Mouse (Mus musculus): ENCODE data around the gene Gga2. TPM values are rescaled to one million over a fixed set of nuclear protein-coding genes. Genes with fewer than 3 reads are reported as not detected.
A peak's percentile ranks its signal among the peaks of the same experiment; 100 is the strongest.

Gene Gga2
- total and polyA plus RNA-seq, 3 experiments = 26.8 to 79.0 (median 27.4) TPM

DNA sequence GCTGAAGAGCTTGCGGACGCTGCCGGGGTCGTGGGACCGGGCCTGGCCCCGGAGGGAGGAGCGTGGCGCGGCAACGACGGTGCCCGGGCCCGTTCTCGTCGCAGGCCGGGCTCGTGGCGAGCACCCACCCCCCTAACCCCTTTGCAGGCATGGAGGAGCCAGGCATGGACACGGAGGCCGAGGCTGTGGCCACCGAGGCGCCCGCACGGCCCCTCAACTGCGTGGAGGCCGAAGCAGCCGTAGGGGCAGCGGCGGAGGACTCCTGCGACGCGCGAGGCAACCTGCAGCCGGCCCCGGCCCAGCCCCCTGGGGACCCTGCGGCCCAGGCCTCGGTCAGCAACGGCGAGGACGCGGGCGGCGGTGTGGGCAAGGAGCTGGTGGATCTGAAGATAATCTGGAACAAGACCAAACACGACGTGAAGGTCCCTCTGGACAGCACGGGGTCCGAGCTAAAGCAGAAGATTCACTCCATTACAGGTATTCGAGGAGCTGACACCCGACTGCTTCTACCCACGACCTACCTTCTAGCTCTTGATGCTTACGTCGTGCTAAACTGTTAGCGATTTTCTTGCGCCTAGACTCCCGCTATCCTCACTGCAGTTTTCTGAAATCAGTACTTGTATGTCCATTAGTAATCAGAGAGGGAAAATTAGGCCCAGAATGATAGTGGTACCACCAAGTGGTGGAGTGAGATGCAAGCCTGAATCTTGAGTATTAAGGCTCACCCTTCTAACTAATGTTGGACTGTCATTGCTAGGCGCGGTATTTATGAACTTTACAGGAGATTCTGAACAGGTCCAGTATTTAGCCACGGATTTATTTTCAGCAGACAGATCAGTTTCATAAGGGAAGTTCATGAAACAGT is 46.7 kb upstream of the Gga2 start:
- H3K27me3 ChIP-seq (replicated peaks) = no peaks in the 10 kb centered on the region
- in situ Hi-C loops (cut with MboI; ENCODE audit: low pct_ligation_motif_present, low pct_unique_long_range_greater_than_20kb, low sequenced_read_pairs) (no loop called here), dilution Hi-C loops (cut with MboI; ENCODE audit: extremely low pct_ligation_motif_present, extremely low pct_unique_long_range_greater_than_20kb, low sequenced_read_pairs) (no loop called here)
- peak overlapping the region; percentile 72 for H3K27ac ChIP-seq (ENCODE audit: insufficient read depth, low read depth)
- H3K9me3 ChIP-seq (replicated peaks; ENCODE audit: low read length) = no peaks in the 10 kb centered on the region
- H3K4me1 ChIP-seq (ENCODE audit: control insufficient read depth in 1 of 2, insufficient read depth in 2 of 2) = peaks cover 10 to 51% of the 10 kb centered on the region in 2 experiments
- no peak for DNase-seq (ENCODE audit: extremely low read depth)
- H3K9ac ChIP-seq (ENCODE audit: insufficient read depth, low read depth) = peak overlapping the region; percentile 79
- TF ChIP-seq MAX (IDR thresholded peaks at IDR 0.05; ENCODE audit: low read length) (no peak), USF1 (IDR thresholded peaks at IDR 0.05; ENCODE audit: low read depth, low read length) (no peak), CTCF (conservative IDR thresholded peaks at IDR 0.05 in 1 of 2, IDR thresholded peaks at IDR 0.05 in 1 of 2; ENCODE audit: low read depth in 2 of 2, low read length in 2 of 2) (peak in 1 of 2 experiments; percentile 27; a peak in 2 of 4 replicates), SMC3 (IDR thresholded peaks at IDR 0.05; ENCODE audit: low read depth, low read length) (no peak), ZKSCAN1 (IDR thresholded peaks at IDR 0.05; ENCODE audit: borderline replicate concordance, low read depth, low read length) (no peak), CHD1 (IDR thresholded peaks at IDR 0.05; ENCODE audit: low read depth, low read length) (0 out of 2 replicates have a peak, but pooled peaks have one; percentile 38), ZNF384 (IDR thresholded peaks at IDR 0.05; ENCODE audit: low read depth, low read length) (no peak), TBP (conservative IDR thresholded peaks at IDR 0.05; ENCODE audit: low read depth, low read length) (no peak), UBTF (IDR thresholded peaks at IDR 0.05; ENCODE audit: low read depth, low read length) (0 out of 2 replicates have a peak, but pooled peaks have one; percentile 39)
- peak overlapping the region; percentile 88 to 100 (median 98) for H3K4me3 ChIP-seq (replicated peaks in 1 of 3; ENCODE audit: low read depth in 2 of 3, low read length in 2 of 3, poor library complexity in 1 of 3)
- peaks cover 32% of the 10 kb centered on the region for H3K79me2 ChIP-seq (replicated peaks; ENCODE audit: control insufficient read depth, extremely low read depth, insufficient read depth, poor library complexity, severe bottlenecking)
- peaks cover 30 to 48% of the 10 kb centered on the region in 2 experiments for H3K36me3 ChIP-seq (replicated peaks in 1 of 2; ENCODE audit: control insufficient read depth in 1 of 2, insufficient read depth in 1 of 2, low read length in 1 of 2)
- H3K4me2 ChIP-seq (ENCODE audit: insufficient read depth, low read depth, poor library complexity, severe bottlenecking) = peak overlapping the region; percentile 91

DNA sequence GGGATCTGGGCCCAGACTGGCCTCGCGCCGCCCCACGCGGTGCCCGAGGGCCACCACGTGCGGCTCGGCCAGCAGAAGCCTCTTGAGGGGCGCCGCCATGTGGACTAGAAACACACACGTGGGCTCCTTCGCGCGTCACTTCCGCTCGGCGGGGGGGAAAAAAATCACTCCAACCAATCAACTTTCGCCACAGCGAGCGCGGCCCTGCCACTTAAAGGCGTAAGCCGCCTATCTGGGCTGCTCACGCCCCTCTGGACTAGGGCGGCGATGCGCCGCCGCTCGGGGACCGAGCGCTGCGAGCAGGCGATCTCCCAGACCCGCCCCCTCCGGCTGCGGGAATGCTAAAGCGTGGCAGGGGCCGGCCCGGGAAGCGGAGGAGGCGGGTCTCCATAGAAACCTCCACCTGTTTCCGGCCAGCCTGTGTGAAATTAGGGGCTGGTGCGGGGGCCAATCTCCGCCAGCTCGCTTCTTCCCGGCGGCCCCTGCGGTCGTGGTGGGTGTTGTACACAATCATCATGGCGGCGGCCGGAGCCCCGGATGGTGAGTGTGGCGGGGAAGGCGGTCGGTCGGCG is 46.0 kb upstream of the Gga2 start, which contains the start of the genes Ubfd1 and Ears2:
Gene Ubfd1 (plus strand): TSS at position 231 of the 572 bp plus-strand sequence.
Gene Ears2 (minus strand): TSS at position 319 of the 572 bp plus-strand sequence.
- H3K9ac ChIP-seq (ENCODE audit: insufficient read depth, low read depth) = peak within 1 kb of the TSS; percentile 79
- H3K9me3 ChIP-seq (replicated peaks; ENCODE audit: low read length) = no peaks in the 10 kb centered on the region
- dilution Hi-C loops (cut with MboI; ENCODE audit: extremely low pct_ligation_motif_present, extremely low pct_unique_long_range_greater_than_20kb, low sequenced_read_pairs) (no loop called here), in situ Hi-C loops (cut with MboI; ENCODE audit: low pct_ligation_motif_present, low pct_unique_long_range_greater_than_20kb, low sequenced_read_pairs) (no loop called here)
- H3K27ac ChIP-seq (ENCODE audit: insufficient read depth, low read depth) = peak within 1 kb of the TSS; percentile 72
- H3K27me3 ChIP-seq (replicated peaks) = no peaks in the 10 kb centered on the region
- peaks cover 10 to 51% of the 10 kb centered on the region in 2 experiments for H3K4me1 ChIP-seq (ENCODE audit: control insufficient read depth in 1 of 2, insufficient read depth in 2 of 2)
- H3K36me3 ChIP-seq (replicated peaks in 1 of 2; ENCODE audit: control insufficient read depth in 1 of 2, insufficient read depth in 1 of 2, low read length in 1 of 2) = peaks cover 27 to 48% of the 10 kb centered on the region in 2 experiments
- peak within 1 kb of the TSS; percentile 99 for H3K4me2 ChIP-seq (ENCODE audit: insufficient read depth, low read depth, poor library complexity, severe bottlenecking)
- peak; percentile 95 for DNase-seq (ENCODE audit: extremely low read depth)
- peaks cover 32% of the 10 kb centered on the region for H3K79me2 ChIP-seq (replicated peaks; ENCODE audit: control insufficient read depth, extremely low read depth, insufficient read depth, poor library complexity, severe bottlenecking)
- H3K4me3 ChIP-seq (replicated peaks in 1 of 3; ENCODE audit: low read depth in 2 of 3, low read length in 2 of 3, poor library complexity in 1 of 3) = peak within 1 kb of the TSS; percentile 92 to 100 (median 98)
- TF ChIP-seq MAFK (IDR thresholded peaks at IDR 0.05; ENCODE audit: insufficient replicate concordance, low read length) (no peak), ETS1 (conservative IDR thresholded peaks at IDR 0.05; ENCODE audit: low read depth, low read length) (peak; percentile 47; the same call in 1 of the 2 replicates), MAX (IDR thresholded peaks at IDR 0.05; ENCODE audit: low read length) (peak; percentile 99), E2F4 (IDR thresholded peaks at IDR 0.05; ENCODE audit: insufficient replicate concordance, low read depth, low read length) (no peak), TBP (conservative IDR thresholded peaks at IDR 0.05; ENCODE audit: low read depth, low read length) (peak; percentile 6; the same call in 1 of the 2 replicates), ZNF384 (IDR thresholded peaks at IDR 0.05; ENCODE audit: low read depth, low read length) (peak; percentile 62), KAT2A (IDR thresholded peaks at IDR 0.05; ENCODE audit: insufficient replicate concordance, low read length) (no peak), IRF4 (IDR thresholded peaks at IDR 0.05; ENCODE audit: low read depth, low read length) (peak; percentile 52; the same call in 1 of the 2 replicates), POLR2A (IDR thresholded peaks at IDR 0.05; ENCODE audit: low read depth, low read length) (peak; percentile 80), PAX5 (IDR thresholded peaks at IDR 0.05; ENCODE audit: low read length) (no peak), POLR2AphosphoS2 (IDR thresholded peaks at IDR 0.05; ENCODE audit: low read depth, low read length) (peak; percentile 34; the same call in 1 of the 2 replicates), USF1 (IDR thresholded peaks at IDR 0.05; ENCODE audit: low read depth, low read length) (peak; percentile 75), ZC3H11A (IDR thresholded peaks at IDR 0.05; ENCODE audit: low read depth, low read length) (no peak), NELFE (IDR thresholded peaks at IDR 0.05; ENCODE audit: low read depth, low read length) (peak; percentile 79), HCFC1 (IDR thresholded peaks at IDR 0.05; ENCODE audit: low read depth, low read length) (peak; percentile 73), JUN (IDR thresholded peaks at IDR 0.05; ENCODE audit: insufficient read depth, low read depth, low read length) (no peak), NRF1 (IDR thresholded peaks at IDR 0.05; ENCODE audit: low read depth, low read length) (peak; percentile 63), UBTF (IDR thresholded peaks at IDR 0.05; ENCODE audit: low read depth, low read length) (0 out of 2 replicates have a peak, but pooled peaks have one; percentile 17), ZKSCAN1 (IDR thresholded peaks at IDR 0.05; ENCODE audit: borderline replicate concordance, low read depth, low read length) (no peak), RCOR1 (conservative IDR thresholded peaks at IDR 0.05; ENCODE audit: low read depth, low read length) (no peak), CHD2 (IDR thresholded peaks at IDR 0.05; ENCODE audit: low read length) (peak; percentile 22; the same call in 1 of the 2 replicates), SIN3A (IDR thresholded peaks at IDR 0.05; ENCODE audit: low read length) (peak; percentile 97), CHD1 (IDR thresholded peaks at IDR 0.05; ENCODE audit: low read depth, low read length) (no peak), SMC3 (IDR thresholded peaks at IDR 0.05; ENCODE audit: low read depth, low read length) (no peak), MYC (IDR thresholded peaks at IDR 0.05; ENCODE audit: low read depth, low read length) (peak; percentile 99), CTCF (conservative IDR thresholded peaks at IDR 0.05 in 1 of 2, IDR thresholded peaks at IDR 0.05 in 1 of 2; ENCODE audit: low read depth in 2 of 2, low read length in 2 of 2) (no peak), JUND (conservative IDR thresholded peaks at IDR 0.05; ENCODE audit: low read depth, low read length) (no peak)
